Mouse (Mus musculus) yolk sac, embryonic 10.5 days (tissue): ENCODE results near the gene Sun2.

ENCODE experiments used
- DNase-seq: peaks from one replicate; pipeline ENCODE4 v3.0.0-alpha.2; 2017; ENCODE audit warnings: low spot score

The Sun2 gene

DNA sequence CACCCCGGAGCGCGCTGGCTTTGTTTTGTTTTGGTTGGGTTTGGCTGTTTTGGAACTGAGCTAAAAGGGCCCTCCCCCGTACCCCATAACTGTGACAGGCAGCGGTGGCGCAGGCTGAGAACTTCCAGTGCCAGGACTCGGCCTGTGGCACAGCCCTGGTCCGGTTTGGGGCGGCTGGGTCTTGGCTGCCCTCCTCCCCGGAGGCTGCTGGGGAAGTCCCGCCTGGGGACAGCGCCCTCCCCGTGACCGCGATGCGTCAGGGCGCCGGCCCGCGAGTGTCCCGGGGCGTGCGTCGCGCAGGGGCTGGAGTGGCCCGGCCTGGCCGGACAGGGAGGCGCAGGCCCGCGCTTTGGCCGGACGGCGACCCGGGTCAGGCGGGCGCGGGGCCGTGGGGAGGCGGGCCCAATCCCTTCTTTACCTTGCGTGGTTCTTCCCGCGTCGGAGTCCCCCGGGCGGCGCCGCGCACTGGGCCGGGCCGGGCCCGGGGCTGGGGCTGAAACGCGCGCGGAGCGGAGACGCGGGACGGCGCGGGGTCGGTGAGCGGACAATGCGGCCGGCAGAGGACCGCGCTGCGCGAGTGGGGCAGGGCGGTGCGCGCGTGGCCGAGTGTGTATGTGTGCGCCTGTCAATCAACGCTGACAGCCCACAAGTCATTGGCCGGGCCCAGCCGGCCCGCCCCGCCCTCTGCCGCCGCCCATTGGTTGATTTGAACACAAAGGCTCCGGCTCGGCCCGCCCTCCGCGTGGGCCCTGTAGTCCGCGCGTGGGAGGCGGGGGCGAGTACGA, at the start of gene Sun2:
TSS of gene Sun2 (minus strand) at position 616 of the 785 bp plus-strand sequence.
- DNase-seq: peak; percentile 85

GRCm38 (mm10) chr15:79791502-79791901, 49.2 kb upstream of the Sun2 start:
- peak; percentile 54 for DNase-seq

GRCm38 (mm10) chr15:79790905-79791304, 48.6 kb upstream of the Sun2 start:
- DNase-seq: no peak

DNA sequence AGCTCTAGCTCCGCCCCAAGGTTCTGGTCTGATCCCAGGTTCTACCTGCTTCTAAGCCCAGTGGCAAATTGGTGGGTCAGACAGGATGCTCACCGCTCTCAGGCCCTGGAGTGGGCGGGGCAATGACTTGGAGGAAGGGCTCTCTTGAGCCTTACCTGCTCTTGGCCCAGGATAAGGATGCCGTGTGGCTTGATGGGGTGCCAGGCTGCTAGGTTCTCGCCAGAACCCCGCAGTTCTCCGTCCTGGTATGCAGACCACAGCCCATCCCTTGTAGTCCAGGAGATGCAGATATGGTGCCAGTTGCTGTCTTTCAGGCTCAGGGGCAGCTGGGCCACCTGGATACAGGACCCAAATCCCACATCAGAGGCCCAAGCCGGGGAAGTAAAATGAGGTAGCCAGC, 47.8 kb upstream of the Sun2 start:
- DNase-seq: no peak

DNA sequence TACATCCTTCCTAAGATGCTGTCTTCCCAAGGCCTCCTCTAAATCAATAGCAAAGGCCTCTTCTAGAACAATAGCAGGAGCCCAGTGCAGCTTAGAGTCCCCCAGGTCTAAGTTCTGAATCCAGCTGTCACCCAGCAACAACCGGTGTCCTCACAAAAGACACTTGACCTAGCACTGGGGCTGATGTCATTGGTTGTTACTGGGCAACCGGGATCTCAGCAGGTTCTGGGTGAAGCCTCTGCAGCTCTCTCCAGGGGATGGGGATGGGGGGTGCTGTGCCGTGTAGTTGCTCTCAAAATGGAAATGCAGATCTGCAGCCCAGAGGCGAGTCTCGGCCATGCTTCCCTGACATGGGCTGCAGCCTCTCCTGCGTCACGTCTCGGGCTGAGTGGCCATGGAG, 45.5 kb upstream of the Sun2 start:
- DNase-seq: no peak

DNA sequence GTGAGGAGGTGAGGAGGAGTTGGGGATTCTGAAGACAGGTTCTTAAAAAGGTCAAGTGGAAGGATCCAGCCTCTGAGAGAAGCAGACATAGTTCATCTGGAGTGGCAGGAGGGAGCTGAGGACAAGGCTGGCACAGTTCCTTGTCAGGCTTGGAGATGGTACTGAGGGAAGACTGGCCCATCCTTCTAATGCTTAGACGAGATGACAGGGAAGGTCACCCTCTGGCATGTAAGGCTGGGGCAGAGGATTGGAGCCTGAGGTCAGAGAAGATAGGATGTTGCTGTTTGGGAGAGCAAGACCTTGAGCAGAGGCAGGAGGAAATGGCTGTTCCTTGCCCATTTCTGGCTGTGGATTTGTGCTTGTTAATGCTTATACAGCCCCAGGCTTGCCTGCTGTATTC, 42.7 kb upstream of the Sun2 start:
- DNase-seq: no peak

GRCm38 (mm10) chr15:79777749-79778148, 35.4 kb upstream of the Sun2 start, which contains the start of gene Dnal4:
Gene Dnal4, minus strand, starts transcription at chr15:79777849.
- no peak for DNase-seq

DNA sequence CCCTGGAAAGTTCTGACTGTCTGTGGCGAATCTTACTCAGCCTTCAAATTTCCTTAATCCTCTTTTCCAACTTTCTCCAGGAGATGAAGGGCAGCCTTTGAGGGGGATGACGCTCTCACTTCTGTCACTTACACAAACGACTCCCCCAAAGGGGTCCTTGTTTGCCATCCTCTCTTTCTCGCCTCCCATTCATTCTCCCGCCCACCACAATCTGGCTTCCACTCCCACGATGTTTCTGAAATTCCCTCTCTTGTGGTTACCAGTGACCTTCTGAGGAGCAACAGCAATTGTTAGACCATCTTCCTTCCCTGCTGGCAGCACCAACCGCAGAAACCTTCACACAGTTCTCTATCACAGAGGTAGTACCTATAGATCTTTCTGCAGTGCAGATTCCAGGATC, 33.3 kb upstream of the Sun2 start:
- DNase-seq: no peak

- DNase-seq: peak; percentile 95
Observed at GRCm38 (mm10) chr15:79774117-79775027, 32.0 kb upstream of the Sun2 start.

DNA sequence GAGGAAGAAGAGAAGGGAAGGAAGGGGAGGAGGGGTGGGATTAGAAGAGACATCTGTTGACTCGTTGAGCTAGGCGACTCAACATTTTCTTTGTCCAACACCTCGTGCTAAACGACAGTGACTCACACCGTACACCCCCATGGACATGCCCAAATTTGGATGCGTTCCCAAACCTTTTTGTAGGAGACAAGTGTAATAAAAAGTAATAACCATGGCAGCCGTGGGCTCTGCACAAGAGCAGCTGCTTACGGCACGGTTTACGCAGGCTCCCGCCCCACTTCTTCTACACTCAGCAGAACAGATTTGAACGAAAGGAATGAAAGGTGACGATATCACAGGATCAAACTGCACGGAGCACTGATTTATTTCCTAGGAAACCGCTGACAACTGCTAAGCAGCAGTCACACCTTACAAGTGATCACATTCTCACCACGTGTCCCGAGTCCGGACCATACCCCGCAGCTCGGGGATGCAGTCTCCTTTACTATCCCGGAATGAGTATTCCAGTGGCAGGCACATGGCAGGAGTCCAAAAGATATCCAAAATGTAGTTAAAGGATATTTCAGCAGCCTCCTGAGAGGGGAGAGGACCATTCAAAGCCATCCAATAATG, 28.4 kb upstream of the Sun2 start:
- DNase-seq: no peak

GRCm38 (mm10) chr15:79768302-79768701, 26.0 kb upstream of the Sun2 start:
- DNase-seq: no peak

GRCm38 (mm10) chr15:79767327-79767961, 25.1 kb upstream of the Sun2 start:
- no peak for DNase-seq

DNA sequence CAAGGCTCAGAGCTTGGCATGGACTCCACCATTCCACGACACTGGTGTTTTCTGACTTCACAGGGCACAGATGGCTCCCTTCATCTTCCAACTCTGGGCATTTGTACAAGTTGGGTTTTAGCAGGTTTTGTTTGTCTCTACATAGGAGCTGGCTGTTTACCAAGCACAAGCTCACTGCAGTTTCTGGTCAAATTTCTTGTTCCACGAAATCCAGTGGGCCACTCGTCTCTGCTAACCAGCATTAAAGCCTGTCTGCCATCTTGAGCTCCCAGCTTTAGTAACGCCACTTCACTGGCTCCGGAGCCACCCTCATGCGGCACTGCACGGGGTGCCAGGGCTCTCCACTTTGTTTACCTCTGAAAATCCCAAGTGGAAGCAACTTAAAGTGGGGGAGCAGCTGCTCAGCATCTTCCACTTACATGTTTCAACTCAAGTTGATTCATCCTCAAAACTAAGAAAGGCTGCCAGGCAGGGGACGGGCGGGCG, 24.3 kb upstream of the Sun2 start:
- no peak for DNase-seq

DNA sequence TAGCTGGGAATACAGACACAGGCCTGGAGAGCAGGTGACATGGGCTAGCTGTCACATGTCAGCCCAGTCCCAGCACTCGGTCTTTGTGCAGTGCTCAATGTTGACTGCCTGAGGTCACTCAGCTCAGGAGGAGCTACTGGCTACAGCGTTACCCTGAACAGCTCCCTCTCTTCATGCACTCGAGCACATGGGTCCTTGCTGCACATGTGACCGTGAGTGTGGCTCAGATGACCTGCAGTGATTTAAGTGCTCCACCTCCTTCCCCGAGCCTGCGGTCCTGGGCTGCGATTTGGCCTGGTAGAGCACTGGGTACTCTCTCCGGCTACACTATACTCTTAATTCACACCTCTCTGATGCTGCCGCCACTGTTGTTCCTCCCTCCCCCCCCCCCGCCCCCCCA, 23.8 kb upstream of the Sun2 start:
- DNase-seq: no peak

- DNase-seq: no peak
Observed at GRCm38 (mm10) chr15:79765361-79765760, 23.0 kb upstream of the Sun2 start.

- no peak for DNase-seq
Observed at GRCm38 (mm10) chr15:79764539-79765267, 22.4 kb upstream of the Sun2 start.

GRCm38 (mm10) chr15:79763601-79764246, 21.4 kb upstream of the Sun2 start:
- no peak for DNase-seq

GRCm38 (mm10) chr15:79763001-79763400, 20.7 kb upstream of the Sun2 start:
- no peak for DNase-seq

DNA sequence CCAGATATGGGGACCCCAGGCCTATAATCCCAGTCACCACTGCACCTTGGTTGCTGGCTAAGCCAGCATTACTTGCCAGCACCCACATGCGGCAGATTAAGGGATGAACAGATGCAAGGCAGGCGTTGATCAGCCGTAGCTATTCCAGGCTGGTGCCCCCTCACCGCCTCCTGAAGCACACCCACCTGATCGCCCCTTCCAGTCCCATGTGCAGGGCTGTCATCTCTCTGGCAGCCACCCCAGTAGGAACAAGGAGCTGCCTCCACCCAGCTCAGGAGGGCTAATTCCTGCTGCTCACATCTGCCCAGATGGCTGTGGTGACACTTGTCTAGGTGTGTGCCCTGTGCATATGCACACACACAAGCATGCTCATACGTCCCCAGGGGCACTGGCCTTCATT, 18.6 kb upstream of the Sun2 start:
- DNase-seq: no peak

DNA sequence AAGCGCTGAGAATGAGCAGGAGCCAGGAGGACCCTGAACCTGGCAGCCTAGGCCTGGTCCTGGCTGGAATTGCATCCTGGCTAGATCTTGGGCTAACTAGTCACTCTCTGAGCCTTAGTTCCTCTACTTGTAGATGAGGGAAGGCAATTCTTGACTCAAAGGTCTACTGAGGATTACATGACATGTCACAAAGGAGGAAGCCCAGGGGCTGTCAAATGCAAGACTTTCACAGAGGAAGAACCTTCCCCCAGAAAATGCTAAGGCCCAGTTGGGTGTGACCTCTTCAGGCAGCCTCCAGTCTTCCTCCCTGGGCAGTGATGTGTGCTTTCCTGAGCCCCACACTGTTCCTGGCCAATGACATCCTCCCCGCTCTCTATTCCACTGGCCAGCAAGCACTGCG, 14.8 kb upstream of the Sun2 start:
- no peak for DNase-seq
